Mouse (Mus musculus) left cerebral cortex, postnatal 10 days (tissue): ENCODE measurements around the gene Tnc. TPM values are rescaled to one million over a fixed set of nuclear protein-coding genes. Genes with fewer than 3 reads are reported as not detected.

Source experiments
- DNase-seq, 2 experiments: peaks; one replicate each; pipeline ENCODE4 v3.0.0; 2021 to 2022; ENCODE audit warnings: low spot score in 2 of 2, mixed read lengths in 1 of 2; ENCODE audit errors: extremely low spot score in 1 of 2
- intact Hi-C: fragments of 180-260 bp; cut with DNase I; formaldehyde crosslinking; loops from one replicate; pipeline ENCODE4 v1.15.1; 2025
- total RNA-seq, 2 experiments: library from RNA; stranded (reverse); gene quantifications; 2 replicates each; pipeline ENCODE4 v1.2.3; 2021

The Tnc gene
- total RNA-seq, 2 experiments from 2014 or later = 22.9 to 29.1 TPM

DNA sequence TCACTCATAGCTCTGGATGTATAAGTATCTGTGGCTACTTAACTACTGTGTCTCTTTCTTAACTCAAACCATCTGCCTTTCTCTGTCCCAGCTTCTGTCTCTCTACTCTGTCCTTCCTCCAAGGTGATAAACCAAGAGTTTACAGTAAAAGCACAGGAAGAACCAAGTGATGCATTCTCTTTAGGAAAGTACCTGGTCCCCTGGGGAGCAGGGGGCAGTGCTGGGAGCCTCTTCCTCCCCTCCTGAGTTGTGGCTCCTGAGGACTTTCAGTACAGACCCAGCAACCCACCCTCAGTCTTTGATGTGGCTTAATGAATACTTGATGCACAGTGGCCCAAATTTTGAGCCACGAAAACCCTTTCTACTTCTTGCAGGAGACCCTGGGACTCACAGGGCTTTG, 118.6 kb downstream of the Tnc start:
- no peak for DNase-seq
- intact Hi-C loops = no loop called here

DNA sequence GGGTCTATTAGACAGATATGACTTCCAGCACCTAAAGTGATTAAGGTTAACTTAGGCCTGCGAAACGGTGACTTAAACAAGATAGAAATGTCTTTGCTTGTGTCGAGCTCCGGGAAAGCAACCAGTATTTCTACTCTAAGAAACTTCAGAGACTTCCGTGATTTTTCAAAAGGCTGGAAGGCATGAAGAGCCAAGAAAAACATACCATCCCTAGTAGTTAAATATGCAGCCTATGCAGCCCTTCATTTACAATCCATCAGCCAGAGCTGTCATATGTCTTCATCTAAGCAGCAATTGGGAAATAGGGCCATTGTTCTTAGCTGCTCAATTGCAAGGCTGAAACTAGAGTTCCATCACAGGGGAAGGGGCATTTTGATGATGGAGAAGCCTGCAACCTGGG, 129.6 kb downstream of the Tnc start:
- no peak for DNase-seq
- intact Hi-C loops = no loop called here

DNA sequence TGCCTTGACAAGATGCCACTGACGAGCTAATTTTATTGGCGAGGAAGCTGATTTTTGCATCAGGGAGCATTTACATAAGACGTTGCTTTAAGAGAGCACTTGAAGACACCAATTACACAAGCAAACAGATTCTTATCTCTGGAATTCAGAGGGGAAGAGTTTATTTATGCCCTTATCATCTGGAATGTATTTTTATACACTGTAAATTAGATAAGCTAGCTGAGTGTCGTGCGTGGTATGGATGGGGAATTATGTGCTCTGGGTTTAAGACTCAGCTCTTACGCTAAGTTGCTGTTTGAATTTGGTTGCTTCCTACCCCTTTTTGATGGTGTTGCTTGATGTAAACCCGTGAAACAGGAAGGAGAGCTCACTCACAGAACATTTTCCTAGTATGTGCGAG, 130.1 kb downstream of the Tnc start:
- intact Hi-C loops = no loop called here

DNA sequence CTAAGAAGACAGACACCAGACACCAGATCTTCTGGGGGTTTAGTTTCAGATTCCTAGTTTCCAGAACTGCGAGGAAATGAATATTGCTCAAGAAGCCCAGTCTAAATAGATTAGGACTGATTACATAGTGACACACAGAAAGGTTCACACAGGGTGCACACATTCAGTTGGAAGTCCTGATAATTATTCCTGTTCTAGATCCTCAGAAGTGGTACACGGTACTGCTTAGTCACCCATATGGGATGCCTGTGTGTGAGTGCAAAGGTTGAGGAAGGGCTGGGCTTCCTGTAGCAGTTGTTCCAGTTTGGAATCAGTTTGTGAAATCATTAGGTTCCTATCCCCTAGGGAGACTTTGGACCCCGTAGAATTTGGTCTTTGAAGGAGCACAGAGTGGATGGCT, 130.5 kb downstream of the Tnc start:
- intact Hi-C loops = no loop called here

More for the DNA sequence above, 130.1 kb downstream of the Tnc start:
- DNase-seq = no peak

More for the DNA sequence above, 130.5 kb downstream of the Tnc start:
- no peak for DNase-seq

Other genes with a start within 250 kb of the Tnc start
- not detected for gene Tnfsf8, start 185.7 kb downstream of the Tnc start, total RNA-seq